Mouse (Mus musculus): Measurements from ENCODE around the gene Gm4070.
"Not testable (repeated sequence)": the region's sequence is repeated elsewhere in the genome, so short reads cannot be mapped to it uniquely, and the experiment has no call there.

DNA sequence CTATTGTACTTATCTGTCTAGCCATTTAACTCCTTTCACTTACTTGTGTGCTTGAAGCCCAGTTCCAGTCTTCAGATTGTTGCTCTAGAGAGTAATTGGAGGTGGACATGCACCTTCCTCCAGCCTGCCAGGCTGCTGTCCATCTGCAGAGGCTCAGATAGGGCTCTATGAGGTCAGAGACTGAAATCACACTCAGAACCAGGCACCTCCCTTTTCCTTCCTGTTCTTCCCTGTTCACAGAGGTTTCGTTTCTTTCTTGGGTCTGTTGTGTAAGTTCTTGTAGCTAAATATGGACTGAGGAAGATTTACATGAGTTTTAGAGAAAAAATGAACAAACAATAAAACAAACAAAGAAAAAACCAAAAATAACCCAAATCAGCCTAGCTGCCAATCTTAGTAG is at the start of gene Gm4070:
- TF ChIP-seq CTCF (IDR thresholded peaks at IDR 0.05 in 2 of 3, conservative IDR thresholded peaks at IDR 0.05 in 1 of 3; ENCODE audit: control insufficient read depth in 1 of 3, insufficient read depth in 1 of 3, low read depth in 2 of 3, low read length in 3 of 3, poor library complexity in 1 of 3, severe bottlenecking in 1 of 3); GATA1 (IDR thresholded peaks at IDR 0.05; ENCODE audit: low read depth, low read length); POLR2A (IDR thresholded peaks at IDR 0.05; ENCODE audit: control insufficient read depth in 1 of 2, insufficient read depth in 1 of 2, low read depth in 1 of 2, low read length in 2 of 2, poor library complexity in 1 of 2); ZMIZ1 (IDR thresholded peaks at IDR 0.05; ENCODE audit: low read depth, low read length); RAD21 (IDR thresholded peaks at IDR 0.05; ENCODE audit: low read depth, low read length); CHD2 (IDR thresholded peaks at IDR 0.05; ENCODE audit: low read length); KAT2A (conservative IDR thresholded peaks at IDR 0.05; ENCODE audit: low read depth, low read length); MAX (IDR thresholded peaks at IDR 0.05; ENCODE audit: low read length); ZC3H11A (IDR thresholded peaks at IDR 0.05; ENCODE audit: low read depth, low read length); TAL1 (IDR thresholded peaks at IDR 0.05; ENCODE audit: low read length); UBTF (IDR thresholded peaks at IDR 0.05; ENCODE audit: borderline replicate concordance, insufficient read depth, low read depth, low read length); ZNF384 (IDR thresholded peaks at IDR 0.05; ENCODE audit: low read depth, low read length): not testable (repeated sequence)
